Mouse (Mus musculus): ENCODE results near the gene Chchd6.
A peak's percentile ranks its signal among the peaks of the same experiment; 100 is the strongest.

Gene Chchd6

GRCm38 (mm10) chr6:89595018-89595776 lies at the start of gene Chchd6:
TSS of gene Chchd6 (minus strand) at chr6:89595652.
- peak; percentile 92 for DNase-seq (ENCODE audit: low read depth)

GRCm38 (mm10) chr6:89644271-89645075 lies 49.0 kb upstream of the Chchd6 start:
- peak; percentile 92 for DNase-seq (ENCODE audit: low read depth)

- peak; percentile 92 for DNase-seq (ENCODE audit: low read depth)
These were observed 48.4 kb upstream of the Chchd6 start, which contains the start of gene Txnrd3 for GRCm38 (mm10) chr6:89643798-89644270. TSS of gene Txnrd3 (plus strand) at chr6:89643988.

GRCm38 (mm10) chr6:89639025-89639424 lies 43.6 kb upstream of the Chchd6 start:
- DNase-seq (ENCODE audit: low read depth), result peak; percentile 57

- no peak for DNase-seq (ENCODE audit: low read depth)
These were observed 42.5 kb upstream of the Chchd6 start for GRCm38 (mm10) chr6:89637977-89638376.

DNA sequence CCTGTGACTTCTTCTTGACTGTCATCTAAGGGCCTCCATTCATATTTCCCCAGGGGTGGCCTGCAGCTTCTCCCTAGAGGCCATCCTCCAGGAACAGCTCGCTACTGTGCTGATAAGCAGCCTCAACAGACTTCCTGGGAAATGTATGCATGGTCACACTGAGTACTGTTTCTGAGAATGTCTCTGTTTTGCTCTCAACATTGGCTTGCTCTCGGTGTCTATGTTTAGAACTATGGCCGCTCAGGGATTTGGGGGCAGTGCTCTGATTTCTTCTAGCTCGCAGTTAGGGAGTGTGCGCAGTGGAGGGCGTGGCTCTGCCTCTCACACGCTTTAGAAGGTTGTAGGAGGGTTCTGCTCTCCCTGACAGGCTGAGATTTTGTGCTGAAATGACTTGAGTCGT lies 38.9 kb upstream of the Chchd6 start:
- DNase-seq (ENCODE audit: low read depth), result no peak

- DNase-seq (ENCODE audit: low read depth), result no peak
These were observed 37.7 kb upstream of the Chchd6 start for GRCm38 (mm10) chr6:89633115-89633514.

DNA sequence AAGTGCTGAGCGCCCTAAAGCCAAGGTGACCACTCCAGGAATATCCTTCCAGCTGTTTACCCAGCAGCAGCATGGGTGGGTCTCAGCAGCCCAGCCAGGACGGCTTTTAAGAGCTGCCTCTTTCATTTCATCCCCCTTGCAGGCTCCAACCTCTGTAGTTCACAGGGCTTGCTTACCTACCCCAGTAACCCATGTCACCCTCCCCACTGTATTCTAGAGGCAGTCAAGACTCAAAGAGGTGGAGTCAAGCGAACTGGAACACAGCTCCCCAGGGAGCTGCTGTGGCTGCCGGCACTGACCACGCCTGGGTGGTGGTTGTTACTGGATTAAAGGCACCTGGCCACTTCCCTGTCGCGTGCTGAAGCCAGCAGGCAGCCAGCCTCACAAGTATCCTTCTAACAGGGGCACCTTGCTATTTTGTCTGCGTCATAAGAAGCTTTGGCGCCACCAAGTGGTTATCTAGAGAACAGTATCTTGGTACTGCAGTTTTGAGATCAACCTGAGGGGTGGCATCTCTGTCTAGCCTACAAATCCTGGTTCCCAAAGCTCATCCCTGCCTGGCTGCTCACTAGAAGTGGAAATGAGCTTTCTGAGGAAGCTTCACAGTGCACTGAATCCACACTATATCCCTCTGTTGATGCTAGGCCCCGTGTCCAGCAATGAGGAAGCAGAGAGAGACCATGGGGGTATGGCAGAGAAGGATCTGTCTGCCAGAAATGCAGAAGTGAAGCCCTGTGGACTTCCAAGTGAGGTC lies 36.5 kb upstream of the Chchd6 start:
- DNase-seq (ENCODE audit: low read depth), result peak; percentile 86

GRCm38 (mm10) chr6:89628045-89628785 lies 32.8 kb upstream of the Chchd6 start:
- no peak for DNase-seq (ENCODE audit: low read depth)

- no peak for DNase-seq (ENCODE audit: low read depth)
These were observed 27.2 kb upstream of the Chchd6 start for GRCm38 (mm10) chr6:89622647-89623046.

DNA sequence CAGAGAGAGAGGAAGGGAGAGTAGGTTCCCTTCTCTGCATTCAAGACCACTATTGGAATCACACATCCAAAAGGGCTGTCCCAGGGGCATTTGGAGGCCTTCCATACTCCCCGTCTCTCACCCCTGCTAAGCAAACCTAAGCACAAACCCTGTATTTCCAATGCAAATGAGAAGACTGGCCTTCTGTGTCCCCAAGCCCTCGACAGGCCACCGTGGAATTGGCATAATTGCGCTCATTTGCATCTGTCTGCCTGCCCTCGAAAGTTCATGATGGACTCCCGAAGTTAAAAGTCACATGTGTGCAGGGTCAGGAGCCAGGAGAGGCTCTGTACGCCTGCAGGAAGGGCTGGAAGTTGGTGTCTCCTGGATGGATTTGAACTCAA lies 19.9 kb upstream of the Chchd6 start:
- DNase-seq (ENCODE audit: low read depth), result no peak

DNA sequence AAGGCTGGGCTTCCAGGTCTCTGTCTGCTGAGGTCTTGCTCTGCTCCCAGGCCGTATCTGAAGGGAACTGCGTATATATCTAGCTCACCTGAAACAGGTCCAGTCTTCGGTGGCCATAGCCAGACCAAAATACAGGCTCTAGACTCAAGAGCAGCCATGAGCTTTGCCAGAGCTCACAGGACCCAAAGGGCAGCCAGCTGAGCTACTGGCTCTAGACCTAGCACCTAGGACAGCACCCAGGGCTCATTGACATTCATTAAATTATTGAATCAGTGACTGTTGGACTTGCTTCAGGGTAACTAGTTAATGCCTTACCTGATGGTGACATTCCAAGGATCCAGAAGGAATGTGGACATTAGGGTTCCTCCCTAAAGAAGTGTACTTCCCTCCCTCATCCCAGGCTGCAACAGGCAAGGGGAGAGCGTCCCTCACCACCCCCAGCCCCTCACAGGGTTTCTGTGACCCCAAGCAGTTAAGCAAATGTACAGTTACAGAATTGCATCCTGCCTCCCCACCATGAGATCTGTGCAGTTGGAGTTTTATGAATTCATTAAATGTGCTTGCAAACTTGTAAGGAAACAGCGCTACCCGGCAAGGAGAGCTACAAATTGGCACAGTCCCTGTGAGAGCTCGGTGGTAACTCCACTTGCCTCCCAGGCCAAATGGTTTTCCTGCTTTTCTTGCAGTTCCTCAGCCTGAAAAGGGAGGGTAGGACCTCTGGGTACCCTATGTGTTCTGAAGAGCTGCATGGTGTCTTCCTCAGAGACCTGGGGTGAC lies 19.3 kb upstream of the Chchd6 start:
- no peak for DNase-seq (ENCODE audit: low read depth)

DNA sequence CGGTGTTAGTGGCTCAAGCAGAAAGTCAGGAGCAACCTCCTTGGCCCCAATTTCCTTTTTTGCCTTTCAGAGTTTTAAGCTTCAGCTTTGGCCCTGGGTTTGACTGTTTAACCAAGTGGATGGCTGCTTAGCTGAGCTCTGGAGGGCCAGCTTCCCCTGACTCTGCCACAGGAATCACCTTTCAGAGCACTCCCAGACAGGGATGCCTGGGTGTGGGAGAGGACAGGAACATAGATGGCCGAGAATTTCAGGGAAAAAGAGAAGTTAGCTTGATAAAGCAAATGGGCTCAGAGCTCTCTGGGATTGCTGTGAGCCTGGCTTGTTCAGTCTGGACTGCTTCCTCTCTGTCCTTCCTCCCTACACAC lies 18.6 kb upstream of the Chchd6 start:
- no peak for DNase-seq (ENCODE audit: low read depth)

DNA sequence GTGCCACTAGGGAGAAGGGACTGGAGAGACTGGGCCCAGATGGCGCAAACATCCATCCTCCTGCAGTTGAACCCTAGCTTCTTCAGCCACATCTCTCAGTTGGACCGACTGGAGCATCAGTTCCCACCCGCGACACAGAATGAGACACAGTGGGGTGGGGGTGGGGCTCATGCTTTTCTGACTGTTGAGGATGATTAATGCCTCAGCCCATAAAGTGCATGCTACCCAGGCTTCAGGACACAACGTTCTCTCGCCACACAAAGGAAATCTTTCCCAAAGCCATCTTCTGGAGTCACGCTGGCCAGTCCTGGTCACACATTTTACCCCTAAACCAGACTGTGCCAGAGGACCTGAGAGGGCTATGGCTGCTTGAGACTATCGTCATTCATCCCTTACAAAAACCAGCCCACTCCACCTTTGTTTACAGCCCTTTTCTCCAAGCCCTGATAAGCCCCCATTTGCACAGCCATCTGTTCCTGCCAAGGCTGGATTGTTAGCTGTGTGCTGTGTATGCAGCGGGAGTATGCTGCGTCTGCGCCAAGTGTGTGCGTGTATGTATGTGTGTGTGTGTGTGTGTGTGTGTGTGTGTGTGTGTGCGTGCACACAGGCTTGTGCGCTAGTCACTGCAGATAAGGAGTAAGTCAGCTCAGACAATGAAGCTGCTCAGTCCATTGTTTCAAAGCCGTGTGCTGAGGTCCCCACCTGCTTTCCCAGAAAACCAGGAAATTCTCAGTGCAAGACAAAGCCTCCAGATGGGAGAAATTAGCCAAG lies 18.1 kb upstream of the Chchd6 start:
- no peak for DNase-seq (ENCODE audit: low read depth)

DNA sequence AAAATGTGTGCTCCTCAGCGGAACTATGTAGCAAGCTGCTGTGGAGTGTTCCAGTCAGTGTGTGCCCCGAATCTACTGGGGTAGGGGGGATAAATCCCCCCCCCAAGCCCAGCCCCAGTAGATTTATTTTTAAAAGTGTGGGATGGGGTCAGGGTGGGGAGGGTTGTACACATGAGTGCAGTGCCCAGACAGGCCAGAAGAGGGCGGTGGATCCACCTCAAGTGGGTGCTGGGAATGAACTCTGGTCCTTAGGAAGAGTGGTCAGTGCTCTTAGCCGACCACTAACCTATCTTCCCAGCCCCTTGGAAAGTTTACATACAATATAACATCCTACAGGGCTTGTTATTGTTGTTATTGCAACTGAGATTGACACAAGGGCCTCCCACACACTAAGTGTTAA lies 12.5 kb upstream of the Chchd6 start:
- peak; percentile 22 for DNase-seq (ENCODE audit: low read depth)

DNA sequence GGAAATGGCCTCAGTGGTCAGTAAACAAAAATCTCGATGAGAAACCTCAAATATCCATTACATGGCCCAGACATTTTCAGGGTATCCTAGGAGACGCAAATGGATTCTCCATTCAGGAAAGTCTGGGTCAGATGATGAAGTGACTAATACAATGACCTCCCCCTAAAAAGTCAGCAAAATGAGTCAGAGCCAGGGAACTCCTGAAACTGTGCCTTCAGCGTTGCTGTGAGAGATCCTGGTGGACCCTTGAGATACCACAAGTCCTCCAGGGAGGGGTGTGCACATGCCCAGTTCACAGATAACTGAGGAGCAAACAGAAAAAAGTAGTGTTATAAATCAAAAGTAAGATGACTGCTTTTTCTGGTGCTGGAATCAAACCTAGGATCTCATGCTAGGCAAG lies 10.6 kb upstream of the Chchd6 start:
- DNase-seq (ENCODE audit: low read depth), result no peak

DNA sequence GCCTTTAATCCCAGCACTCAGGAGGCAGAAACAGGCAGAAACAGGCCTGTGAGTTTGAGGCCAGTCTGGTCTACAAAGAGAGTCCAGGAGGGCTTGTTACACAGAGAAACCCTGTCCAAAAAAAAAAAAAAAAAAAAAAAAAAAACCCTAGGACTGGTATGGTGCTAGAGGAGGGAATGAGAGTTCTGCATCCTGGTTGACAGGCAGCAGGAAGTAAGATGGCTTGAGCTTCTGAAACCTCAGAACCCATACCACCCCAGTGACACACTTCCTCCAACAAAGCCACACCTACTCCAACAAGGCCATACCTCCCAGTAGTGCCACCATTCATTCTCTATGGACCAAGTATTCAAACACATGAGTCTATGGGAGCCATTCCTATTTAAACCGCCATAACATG lies 1.1 kb upstream of the Chchd6 start:
- no peak for DNase-seq (ENCODE audit: low read depth)

DNA sequence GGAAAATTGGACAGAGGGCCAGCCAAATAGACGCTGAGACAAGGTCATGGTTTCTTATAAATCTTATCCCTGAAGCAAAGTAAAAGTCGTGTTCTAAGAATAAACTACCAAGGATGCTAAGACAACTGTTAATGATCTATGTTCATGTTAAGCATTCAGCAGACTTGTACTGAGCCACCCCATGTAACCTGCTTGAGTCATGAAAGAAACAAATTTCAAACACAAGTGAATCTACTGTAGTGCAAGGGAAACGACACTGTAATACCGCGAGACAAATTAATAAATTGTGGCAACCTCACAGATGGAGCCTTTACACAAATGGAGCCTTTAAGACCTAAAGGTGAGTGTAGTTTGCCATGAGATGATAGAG lies 310 bp upstream of the Chchd6 start:
- no peak for DNase-seq (ENCODE audit: low read depth)

GRCm38 (mm10) chr6:89592016-89592415 lies 3.4 kb downstream of the Chchd6 start:
- DNase-seq (ENCODE audit: low read depth), result no peak

- no peak for DNase-seq (ENCODE audit: low read depth)
These were observed 3.9 kb downstream of the Chchd6 start for GRCm38 (mm10) chr6:89591531-89591930.
